Comparison of ENCODE assay signal across 26 mouse cellular contexts in the genomic region with DNA sequence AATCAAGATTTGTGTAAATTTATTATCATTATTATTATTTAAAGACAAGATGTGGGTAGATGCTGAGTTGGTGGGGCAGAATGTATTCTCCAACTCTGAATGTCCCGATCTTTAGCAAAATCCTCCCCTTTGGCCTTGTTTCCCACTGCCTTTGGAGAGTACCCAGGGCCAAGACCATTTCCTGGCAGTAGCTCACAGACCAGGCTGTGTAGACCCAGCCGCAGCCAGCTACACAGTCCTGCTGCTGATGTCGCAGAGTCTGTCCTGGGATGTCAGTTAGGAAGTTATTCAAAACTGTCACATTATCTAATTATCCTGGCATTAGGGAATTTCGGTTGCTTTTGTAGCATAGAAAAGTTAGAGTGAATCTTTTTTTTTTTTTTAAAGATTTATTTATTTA.
"Had no signal": no experiment of that assay in that cellular context is flagged by ENCODE, and none has a peak within 500 bp of the region (broad histone marks: within the 10 kb centered on the region; RNA-seq: fewer than 3 reads in every experiment).

No protein-coding gene starts in this region.

- H3K27me3 ChIP-seq: heart, embryonic 13.5 days; heart, embryonic 15.5 days; hindbrain, embryonic 12.5 days; limb, embryonic 12.5 days had no signal

- DNase-seq: gastrocnemius, adult 2 months; gastrocnemius, postnatal 10 days; gastrocnemius, postnatal 25 days; kidney, adult 18-20 months; kidney, adult 8-10 months; kidney, postnatal 10 days; kidney, postnatal 25 days; kidney, postnatal 4 days; liver; liver, embryonic 13.5 days had no signal

- H3K9ac ChIP-seq: heart, embryonic 13.5 days; heart, embryonic 15.5 days; hindbrain, embryonic 12.5 days; hindbrain, embryonic 14.5 days; intestine, embryonic 15.5 days; limb, embryonic 12.5 days; liver, embryonic 13.5 days; liver, embryonic 15.5 days had no signal

- H3K9me3 ChIP-seq: heart, embryonic 13.5 days; heart, embryonic 15.5 days; hindbrain, embryonic 10.5 days; hindbrain, embryonic 12.5 days; intestine, embryonic 15.5 days; limb, embryonic 10.5 days; limb, embryonic 12.5 days; liver, embryonic 13.5 days; liver, embryonic 15.5 days had no signal

- H3K4me3 ChIP-seq: gastrocnemius, adult 2 months; heart, embryonic 13.5 days; heart, embryonic 15.5 days; hindbrain, embryonic 10.5 days; hindbrain, embryonic 12.5 days; intestine, embryonic 15.5 days; layer of hippocampus, adult 2 months; left cerebral cortex, adult 2 months; limb, embryonic 10.5 days; limb, embryonic 12.5 days; liver, embryonic 13.5 days; liver, embryonic 15.5 days had no signal

- H3K4me2 ChIP-seq: heart, embryonic 11.5 days; heart, embryonic 13.5 days; heart, embryonic 15.5 days; hindbrain, embryonic 12.5 days; hindbrain, embryonic 14.5 days; intestine, embryonic 15.5 days; limb, embryonic 12.5 days; liver, embryonic 11.5 days; liver, embryonic 13.5 days; liver, embryonic 15.5 days had no signal

- H3K36me3 ChIP-seq: heart, embryonic 13.5 days; heart, embryonic 15.5 days; hindbrain, embryonic 10.5 days; hindbrain, embryonic 12.5 days; intestine, embryonic 15.5 days; limb, embryonic 10.5 days; limb, embryonic 12.5 days; liver, embryonic 13.5 days; liver, embryonic 15.5 days had no signal

- ATAC-seq: hindbrain, embryonic 16.5 days; inflammation-experienced regulatory T-cells, adult 6 months; intestine, embryonic 15.5 days; intestine, postnatal 0 days had no signal

- H3K27ac ChIP-seq: gastrocnemius, adult 2 months; heart, embryonic 13.5 days; heart, embryonic 15.5 days; hindbrain, embryonic 12.5 days; hindbrain, embryonic 14.5 days; intestine, embryonic 15.5 days; layer of hippocampus, adult 2 months; left cerebral cortex, adult 2 months; limb, embryonic 10.5 days; limb, embryonic 12.5 days; liver, embryonic 13.5 days; liver, embryonic 15.5 days had no signal
